Mouse (Mus musculus): Measurements from ENCODE around the gene Rev3l.
"Not testable (repeated sequence)": the region's sequence is repeated elsewhere in the genome, so short reads cannot be mapped to it uniquely, and the experiment has no call there.

Gene Rev3l

GRCm38 (mm10) chr10:39793295-39793694, 61.4 kb downstream of the Rev3l start:
- DNase-seq, result no peak

GRCm38 (mm10) chr10:39811507-39811906, 79.6 kb downstream of the Rev3l start:
- peak; percentile 87 for DNase-seq

GRCm38 (mm10) chr10:39842621-39843020, 110.7 kb downstream of the Rev3l start:
- no peak for DNase-seq

GRCm38 (mm10) chr10:39865509-39865908, 133.6 kb downstream of the Rev3l start:
- DNase-seq, result no peak

GRCm38 (mm10) chr10:39888621-39889020, 156.7 kb downstream of the Rev3l start:
- no peak for DNase-seq

- DNase-seq, result no peak
These were observed 162.1 kb downstream of the Rev3l start for GRCm38 (mm10) chr10:39893702-39894697.

- DNase-seq, result no peak
These were observed 164.6 kb downstream of the Rev3l start for GRCm38 (mm10) chr10:39896503-39896902.

GRCm38 (mm10) chr10:39898874-39899371, 167.0 kb downstream of the Rev3l start, which contains the start of gene Mfsd4b4:
Gene Mfsd4b4 (minus strand): TSS chr10:39899238.
- DNase-seq, result peak; percentile 86

GRCm38 (mm10) chr10:39904191-39904590, 172.3 kb downstream of the Rev3l start:
- no peak for DNase-seq

- DNase-seq, result no peak
These were observed 175.1 kb downstream of the Rev3l start for GRCm38 (mm10) chr10:39906799-39907658.

GRCm38 (mm10) chr10:39908768-39909441, 177.0 kb downstream of the Rev3l start:
- no peak for DNase-seq

GRCm38 (mm10) chr10:39912616-39913015, 180.7 kb downstream of the Rev3l start:
- DNase-seq, result no peak

GRCm38 (mm10) chr10:39924556-39924955, 192.6 kb downstream of the Rev3l start:
- DNase-seq, result not testable (repeated sequence)

All from thymus, postnatal 4 days (tissue).